Mouse (Mus musculus) CD4-positive, CD25-positive, alpha-beta regulatory T cell, adult 4 months (primary cell): Measurements from ENCODE around the gene Trp53tg5. TPM values are rescaled to one million over a fixed set of nuclear protein-coding genes. Genes with fewer than 3 reads are reported as not detected.

Experiments
- ATAC-seq: one replicate; pipeline ENCODE4 v1.8.0; 2017
- polyA plus RNA-seq, 2 experiments: library from polyadenylated mRNA; unstranded; fragments of 100-300 nt; shearing (Covaris generic); gene quantifications; one replicate each; pipeline ENCODE4 v1.2.1; 2017

Gene Trp53tg5
- polyA plus RNA-seq, 2 experiments from 2014 or later = not detected

GRCm38 (mm10) chr2:164449341-164450042 lies 24.0 kb downstream of the Trp53tg5 start:
- ATAC-seq = no peak

GRCm38 (mm10) chr2:164448921-164449320 lies 24.6 kb downstream of the Trp53tg5 start:
- ATAC-seq = no peak

GRCm38 (mm10) chr2:164448140-164448539 lies 25.4 kb downstream of the Trp53tg5 start:
- ATAC-seq = no peak

GRCm38 (mm10) chr2:164446086-164446469 lies 27.4 kb downstream of the Trp53tg5 start:
- no peak for ATAC-seq

GRCm38 (mm10) chr2:164445399-164446085 lies 28.0 kb downstream of the Trp53tg5 start:
- no peak for ATAC-seq

- ATAC-seq = no peak
Observed at GRCm38 (mm10) chr2:164444701-164445100, 28.8 kb downstream of the Trp53tg5 start.

- ATAC-seq = no peak
Observed at GRCm38 (mm10) chr2:164443460-164444000, 30.0 kb downstream of the Trp53tg5 start, which contains the start of gene Sdc4. Gene Sdc4, minus strand, starts transcription at chr2:164443887.

GRCm38 (mm10) chr2:164443051-164443437 lies 30.5 kb downstream of the Trp53tg5 start:
- ATAC-seq = peak; percentile 52

- ATAC-seq = no peak
Observed at GRCm38 (mm10) chr2:164442315-164443050, 31.0 kb downstream of the Trp53tg5 start.

GRCm38 (mm10) chr2:164441731-164442130 lies 31.8 kb downstream of the Trp53tg5 start:
- ATAC-seq = peak; percentile 22

- peak; percentile 91 for ATAC-seq
Observed at GRCm38 (mm10) chr2:164441155-164441554, 32.4 kb downstream of the Trp53tg5 start.

GRCm38 (mm10) chr2:164440314-164440713 lies 33.2 kb downstream of the Trp53tg5 start:
- no peak for ATAC-seq

GRCm38 (mm10) chr2:164439001-164439421 lies 34.5 kb downstream of the Trp53tg5 start:
- ATAC-seq = no peak

- no peak for ATAC-seq
Observed at GRCm38 (mm10) chr2:164438257-164438656, 35.3 kb downstream of the Trp53tg5 start.

GRCm38 (mm10) chr2:164437710-164438109 lies 35.8 kb downstream of the Trp53tg5 start:
- ATAC-seq = no peak

GRCm38 (mm10) chr2:164436961-164437360 lies 36.6 kb downstream of the Trp53tg5 start:
- ATAC-seq = no peak

- ATAC-seq = no peak
Observed at GRCm38 (mm10) chr2:164436215-164436913, 37.2 kb downstream of the Trp53tg5 start.

- no peak for ATAC-seq
Observed at GRCm38 (mm10) chr2:164435216-164436090, 38.1 kb downstream of the Trp53tg5 start.

GRCm38 (mm10) chr2:164434681-164435080 lies 38.8 kb downstream of the Trp53tg5 start:
- no peak for ATAC-seq

- no peak for ATAC-seq
Observed at GRCm38 (mm10) chr2:164433278-164433895, 40.1 kb downstream of the Trp53tg5 start.
